Mouse (Mus musculus): ENCODE data around the gene Klhdc8a.
A peak's percentile ranks its signal among the peaks of the same experiment; 100 is the strongest.
"Not testable (repeated sequence)": the region's sequence is repeated elsewhere in the genome, so short reads cannot be mapped to it uniquely, and the experiment has no call there.

Klhdc8a gene

GRCm38 (mm10) chr1:132345514-132345913 lies 47.1 kb downstream of the Klhdc8a start:
- DNase-seq (ENCODE audit: low spot score), result no peak

GRCm38 (mm10) chr1:132346134-132346851 lies 47.9 kb downstream of the Klhdc8a start:
- no peak for DNase-seq (ENCODE audit: low spot score)

- no peak for DNase-seq (ENCODE audit: low spot score)
These were observed 48.5 kb downstream of the Klhdc8a start for GRCm38 (mm10) chr1:132346951-132347350.

- DNase-seq (ENCODE audit: low spot score), result no peak
These were observed 50.0 kb downstream of the Klhdc8a start for GRCm38 (mm10) chr1:132348401-132348800.

GRCm38 (mm10) chr1:132349049-132349448 lies 50.6 kb downstream of the Klhdc8a start:
- not testable (repeated sequence) for DNase-seq (ENCODE audit: low spot score)

- not testable (repeated sequence) for DNase-seq (ENCODE audit: low spot score)
These were observed 51.2 kb downstream of the Klhdc8a start for GRCm38 (mm10) chr1:132349601-132350000.

- DNase-seq (ENCODE audit: low spot score), result no peak
These were observed 52.6 kb downstream of the Klhdc8a start for GRCm38 (mm10) chr1:132351058-132351457.

- DNase-seq (ENCODE audit: low spot score), result no peak
These were observed 55.0 kb downstream of the Klhdc8a start for GRCm38 (mm10) chr1:132353389-132353788.

GRCm38 (mm10) chr1:132354234-132354633 lies 55.8 kb downstream of the Klhdc8a start:
- DNase-seq (ENCODE audit: low spot score), result no peak

GRCm38 (mm10) chr1:132355162-132355601 lies 56.8 kb downstream of the Klhdc8a start:
- DNase-seq (ENCODE audit: low spot score), result no peak

- peak; percentile 87 for DNase-seq (ENCODE audit: low spot score)
These were observed 57.4 kb downstream of the Klhdc8a start for GRCm38 (mm10) chr1:132355841-132356242.

GRCm38 (mm10) chr1:132356841-132357240 lies 58.4 kb downstream of the Klhdc8a start:
- no peak for DNase-seq (ENCODE audit: low spot score)
